Mouse (Mus musculus): ENCODE results near the gene Ap4b1.

- TF ChIP-seq EP300 (IDR thresholded peaks at IDR 0.05; ENCODE audit: low read depth) (no peak), CTCF (IDR thresholded peaks at IDR 0.05; ENCODE audit: low read depth) (no peak)
Measured at GRCm38 (mm10) chr3:103787225-103787624, 22.1 kb upstream of the Ap4b1 start.

Data from liver, embryonic 14.5 days (tissue).